Mouse (Mus musculus): Measurements from ENCODE around the gene Dock9.

DNA sequence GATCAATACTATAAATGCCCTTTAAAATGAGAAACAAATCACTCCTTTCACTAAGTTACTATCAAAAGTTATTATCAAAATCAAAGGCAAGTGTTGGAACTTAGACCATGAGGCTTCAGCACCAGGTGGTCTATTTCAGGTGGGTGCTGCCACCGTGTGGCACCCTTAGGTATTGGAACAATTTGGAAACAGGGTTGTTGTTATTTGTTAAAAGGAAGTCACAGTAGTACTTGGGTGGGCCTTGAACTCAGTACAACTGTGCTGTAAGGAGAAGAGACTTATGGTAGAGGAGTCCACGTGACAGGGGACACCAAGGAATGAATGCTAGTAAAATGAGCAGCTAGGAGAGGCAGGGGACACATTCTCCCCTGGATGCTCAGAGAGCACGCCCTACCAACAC lies 218.6 kb downstream of the Dock9 start:
- TF ChIP-seq GATA1 (IDR thresholded peaks at IDR 0.05; ENCODE audit: low read length) (no peak), TAL1 (IDR thresholded peaks at IDR 0.05; ENCODE audit: low read length) (no peak)

Data from erythroblast, embryonic 14.5 days (primary cell).